Mouse (Mus musculus) cerebellum, adult 18-20 months (tissue): ENCODE data around the gene Dse.
A peak's percentile ranks its signal among the peaks of the same experiment; 100 is the strongest.
"Not testable (repeated sequence)": the region's sequence is repeated elsewhere in the genome, so short reads cannot be mapped to it uniquely, and the experiment has no call there.

Source experiments
- DNase-seq, 2 experiments: peaks; one replicate each; pipeline ENCODE4 v3.0.0; 2021

The Dse gene

GRCm38 (mm10) chr10:34207503-34207850 lies at the start of gene Dse:
Gene Dse, minus strand, starts transcription at chr10:34207715.
- DNase-seq: no peak

GRCm38 (mm10) chr10:34252833-34253232 lies 45.3 kb upstream of the Dse start:
- DNase-seq: not testable (repeated sequence)

GRCm38 (mm10) chr10:34249594-34249993 lies 42.1 kb upstream of the Dse start:
- DNase-seq: no peak

GRCm38 (mm10) chr10:34247757-34248156 lies 40.2 kb upstream of the Dse start:
- DNase-seq: no peak

- no peak for DNase-seq
Measured at GRCm38 (mm10) chr10:34246106-34246505, 38.6 kb upstream of the Dse start.

GRCm38 (mm10) chr10:34244745-34245144 lies 37.2 kb upstream of the Dse start:
- no peak for DNase-seq

GRCm38 (mm10) chr10:34238536-34238935 lies 31.0 kb upstream of the Dse start:
- no peak for DNase-seq

- DNase-seq: no peak
Measured at GRCm38 (mm10) chr10:34236569-34236968, 29.1 kb upstream of the Dse start.

- DNase-seq: no peak
Measured at GRCm38 (mm10) chr10:34235384-34235783, 27.9 kb upstream of the Dse start.

GRCm38 (mm10) chr10:34233931-34234745 lies 26.6 kb upstream of the Dse start:
- no peak for DNase-seq

GRCm38 (mm10) chr10:34233418-34233817 lies 25.9 kb upstream of the Dse start:
- DNase-seq: no peak

GRCm38 (mm10) chr10:34230121-34230675 lies 22.7 kb upstream of the Dse start:
- DNase-seq: no peak

- DNase-seq: no peak
Measured at GRCm38 (mm10) chr10:34229491-34229890, 22.0 kb upstream of the Dse start.

- no peak for DNase-seq
Measured at GRCm38 (mm10) chr10:34223660-34224059, 16.1 kb upstream of the Dse start.

- DNase-seq: no peak
Measured at GRCm38 (mm10) chr10:34221909-34222620, 14.6 kb upstream of the Dse start.

GRCm38 (mm10) chr10:34218191-34218590 lies 10.7 kb upstream of the Dse start:
- DNase-seq: no peak

- DNase-seq: no peak
Measured at GRCm38 (mm10) chr10:34215667-34216066, 8.2 kb upstream of the Dse start.

- no peak for DNase-seq
Measured at GRCm38 (mm10) chr10:34209951-34210350, 2.4 kb upstream of the Dse start.

GRCm38 (mm10) chr10:34208031-34208430 lies 516 bp upstream of the Dse start:
- no peak for DNase-seq

GRCm38 (mm10) chr10:34206783-34207502 lies 572 bp downstream of the Dse start:
- peak; percentile 4 to 19 for DNase-seq

GRCm38 (mm10) chr10:34206436-34206782 lies 1.1 kb downstream of the Dse start:
- DNase-seq: no peak

GRCm38 (mm10) chr10:34205825-34206224 lies 1.7 kb downstream of the Dse start:
- DNase-seq: no peak

- DNase-seq: no peak
Measured at GRCm38 (mm10) chr10:34200689-34201088, 6.8 kb downstream of the Dse start.
